9 mouse cellular contexts compared by ENCODE assay signal in the genomic region with DNA sequence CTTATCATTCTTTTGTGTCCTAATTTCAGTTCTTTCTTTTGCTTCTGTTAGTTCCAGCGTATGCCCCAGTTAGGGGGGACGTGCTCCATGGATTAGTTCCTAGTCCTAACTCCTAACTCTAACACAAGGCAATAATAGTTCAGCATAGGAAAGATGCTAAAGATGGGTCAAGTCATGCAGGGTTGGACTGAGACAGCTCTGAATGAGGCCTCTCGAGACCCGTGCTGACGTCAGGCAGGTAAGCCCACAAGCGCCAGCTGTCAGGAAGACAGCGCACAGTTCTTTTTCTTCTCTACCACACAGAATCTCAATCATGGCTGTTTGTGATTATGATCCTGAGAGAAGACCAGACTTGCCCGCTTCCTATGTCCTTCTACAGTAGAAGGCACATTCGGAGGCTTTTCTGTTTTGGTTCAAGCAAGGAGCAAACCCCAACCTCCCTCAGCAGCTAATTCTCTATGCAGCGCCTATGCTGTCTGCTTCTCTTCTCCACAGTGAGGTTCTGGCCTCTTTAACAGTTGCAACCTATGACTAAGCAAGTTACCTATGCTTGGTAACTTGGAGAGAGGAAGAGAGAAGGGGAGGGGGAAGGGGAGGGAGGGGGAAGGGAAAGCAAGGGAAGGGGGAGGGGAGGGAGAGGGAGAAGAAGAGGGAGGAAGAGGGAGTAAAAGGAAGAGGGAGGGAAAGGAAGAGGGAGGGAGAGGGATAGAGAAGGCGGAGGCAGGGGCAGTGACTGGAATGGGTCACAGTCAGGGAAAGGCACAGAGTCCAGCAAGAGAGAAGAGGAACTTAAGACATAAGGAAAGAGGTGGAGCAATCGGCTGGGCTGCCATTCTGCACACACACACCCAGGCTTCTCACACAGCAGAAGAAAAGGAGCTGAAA. TPM values are rescaled to one million over a fixed set of nuclear protein-coding genes. Genes with fewer than 3 reads are reported as not detected.
A peak's percentile ranks its signal among the peaks of the same experiment; 100 is the strongest.
DNase-seq lines count a peak whose midpoint lies in the region; ATAC-seq and TF ChIP-seq lines count a peak whose summit lies in the region.
"Had no signal": no experiment of that assay in that cellular context is flagged by ENCODE, and none has a peak within 500 bp of the region (broad histone marks: within the 10 kb centered on the region; RNA-seq: fewer than 3 reads in every experiment).

No protein-coding gene starts in this region.

- H3K4me2 ChIP-seq in hindbrain, embryonic 12.5 days (replicated peaks): no peak overlapping the region
- H3K4me2 ChIP-seq: lung, embryonic 15.5 days had no signal

- 0 out of 2 replicates have a peak overlapping the region, but pooled peaks have one; percentile 7 for H3K27ac ChIP-seq in ES-Bruce4 (ENCODE audit: insufficient read depth, low read length)
- H3K27ac ChIP-seq in hindbrain, embryonic 12.5 days: no peak overlapping the region
- H3K27ac ChIP-seq: lung, embryonic 15.5 days had no signal

- ATAC-seq in granulocyte monocyte progenitor cell, adult 5-6 weeks (replicated peaks; ENCODE audit: poor library complexity, severe bottlenecking): peak; percentile 92
- peak; percentile 86 for ATAC-seq in megakaryocyte, adult 5-6 weeks (ENCODE audit: poor library complexity, severe bottlenecking)
- no peak for ATAC-seq in hindbrain, embryonic 12.5 days (ENCODE audit: low FRiP score)
- ATAC-seq: Patski had no signal

- H3K4me1 ChIP-seq in ES-Bruce4 (ENCODE audit: control insufficient read depth, insufficient read depth, low read length): no peaks in the 10 kb centered on the region
- H3K4me1 ChIP-seq in hindbrain, embryonic 12.5 days: no peaks in the 10 kb centered on the region
- H3K4me1 ChIP-seq: lung, embryonic 15.5 days had no signal

- H3K9me3 ChIP-seq in ES-Bruce4 (replicated peaks; ENCODE audit: control insufficient read depth, insufficient read depth, low read length, poor library complexity, severe bottlenecking): no peaks in the 10 kb centered on the region
- no peaks in the 10 kb centered on the region for H3K9me3 ChIP-seq in hindbrain, embryonic 12.5 days (replicated peaks)
- H3K9me3 ChIP-seq: lung, embryonic 15.5 days had no signal

- no peak overlapping the region for H3K9ac ChIP-seq in ES-Bruce4 (ENCODE audit: low read depth, poor library complexity, severe bottlenecking)
- H3K9ac ChIP-seq in hindbrain, embryonic 12.5 days: no peak overlapping the region
- H3K9ac ChIP-seq: lung, embryonic 15.5 days had no signal

- no peak for TF ChIP-seq EP300 in ES-Bruce4 (IDR thresholded peaks at IDR 0.05; ENCODE audit: insufficient read depth, low read depth, low read length)

- TF ChIP-seq POLR2A in ES-Bruce4 (IDR thresholded peaks at IDR 0.05; ENCODE audit: insufficient read depth, low read length): no peak

- peak; percentile 85 for DNase-seq in 416B (ENCODE audit: low read depth)
- DNase-seq in embryo, embryonic 11 days: no peak
- DNase-seq in cerebellum, adult 11-12 months: no peak

- no peaks in the 10 kb centered on the region for H3K27me3 ChIP-seq in ES-Bruce4 (ENCODE audit: control insufficient read depth, insufficient read depth, low read length, poor library complexity, severe bottlenecking)
- no peaks in the 10 kb centered on the region for H3K27me3 ChIP-seq in hindbrain, embryonic 12.5 days
- H3K27me3 ChIP-seq: lung, embryonic 15.5 days; Patski had no signal

- H3K36me3 ChIP-seq in ES-Bruce4 (ENCODE audit: control insufficient read depth, insufficient read depth, low read length, poor library complexity, severe bottlenecking): no peaks in the 10 kb centered on the region; the same call in 1 of the 2 replicates
- peaks cover 39% of the 10 kb centered on the region for H3K36me3 ChIP-seq in hindbrain, embryonic 12.5 days

- H3K4me3 ChIP-seq in ES-Bruce4 (ENCODE audit: low read depth, low read length): no peak overlapping the region
- H3K4me3 ChIP-seq in hindbrain, embryonic 12.5 days: no peak overlapping the region
- H3K4me3 ChIP-seq: lung, embryonic 15.5 days had no signal

- WGBS in hindbrain, embryonic 12.5 days: 80% methylated on average over 12 of the region's 12 CpGs

- no peak for TF ChIP-seq CTCF in ES-Bruce4 (IDR thresholded peaks at IDR 0.05; ENCODE audit: low read depth, low read length)

RNA-seq across cellular contexts. Expression of a gene that starts 34.4 kb away (rescaled TPM):
- polyA plus RNA-seq in ES-Bruce4 (2011; ENCODE audit: insufficient read depth, insufficient read length, low read depth, missing spikeins): 6.7 and 7.7 TPM in 2 replicates
- 6.4 and 7.8 TPM in 2 replicates for total RNA-seq in granulocyte monocyte progenitor cell, adult 5-6 weeks (2014; fragmentation: Nextera tagmentation)
- 8.9 and 13.7 TPM in 2 replicates for total RNA-seq in granulocyte monocyte progenitor cell, adult 5-6 weeks (2017)
- 17.5 and 20.0 TPM in 2 replicates for total RNA-seq in megakaryocyte, adult 5-6 weeks (2015)
- total RNA-seq in megakaryocyte, adult 5-6 weeks (2017): 15.8 and 16.2 TPM in 2 replicates
- 22.3 and 24.2 TPM in 2 replicates for polyA plus RNA-seq in hindbrain, embryonic 12.5 days (2016; fragmentation: Nextera tagmentation; extraction: Ambion mirVana)

RNA-seq across cellular contexts. Expression of a gene that starts 42.6 kb away (rescaled TPM):
- polyA plus RNA-seq in ES-Bruce4 (2011; ENCODE audit: insufficient read depth, insufficient read length, low read depth, missing spikeins): 46.1 and 48.1 TPM in 2 replicates
- total RNA-seq in granulocyte monocyte progenitor cell, adult 5-6 weeks (2014; fragmentation: Nextera tagmentation): 37.3 and 41.6 TPM in 2 replicates
- 26.5 and 29.9 TPM in 2 replicates for total RNA-seq in granulocyte monocyte progenitor cell, adult 5-6 weeks (2017)
- 20.5 and 21.7 TPM in 2 replicates for total RNA-seq in megakaryocyte, adult 5-6 weeks (2015)
- total RNA-seq in megakaryocyte, adult 5-6 weeks (2017): 15.0 and 23.1 TPM in 2 replicates
- polyA plus RNA-seq in hindbrain, embryonic 12.5 days (2016; fragmentation: Nextera tagmentation; extraction: Ambion mirVana): 4.5 and 5.0 TPM in 2 replicates
